Mouse (Mus musculus) testis, adult 2 months (tissue): ENCODE results near the gene Lgals12.

Experiments used
- CTCF ChIP-seq: fragments of 200-500 bp; IDR thresholded peaks from 2 replicates; pipeline ENCODE4 v1.5.1; 2012; ENCODE audit warnings: low read depth, mild to moderate bottlenecking, inconsistent platforms, low read length, moderate library complexity; ENCODE audit not compliant: control insufficient read depth, insufficient read depth, insufficient replicate concordance
- POLR2A ChIP-seq: fragments of 200-500 bp; IDR thresholded peaks from 2 replicates; pipeline ENCODE4 v1.6.1; 2012; ENCODE audit warnings: low read depth, mild to moderate bottlenecking, inconsistent platforms, low read length, moderate library complexity; ENCODE audit not compliant: control insufficient read depth

- TF ChIP-seq POLR2A (no peak), CTCF (no peak)
Observed at GRCm38 (mm10) chr19:7605930-7606783, 836 bp downstream of the Lgals12 start.
